Mouse (Mus musculus): ENCODE results near the gene Gm10638. TPM values are rescaled to one million over a fixed set of nuclear protein-coding genes. Genes with fewer than 3 reads are reported as not detected.

Gm10638 gene
- polyA plus RNA-seq, 1 experiment from 2014 or later: 5.9 TPM

DNA sequence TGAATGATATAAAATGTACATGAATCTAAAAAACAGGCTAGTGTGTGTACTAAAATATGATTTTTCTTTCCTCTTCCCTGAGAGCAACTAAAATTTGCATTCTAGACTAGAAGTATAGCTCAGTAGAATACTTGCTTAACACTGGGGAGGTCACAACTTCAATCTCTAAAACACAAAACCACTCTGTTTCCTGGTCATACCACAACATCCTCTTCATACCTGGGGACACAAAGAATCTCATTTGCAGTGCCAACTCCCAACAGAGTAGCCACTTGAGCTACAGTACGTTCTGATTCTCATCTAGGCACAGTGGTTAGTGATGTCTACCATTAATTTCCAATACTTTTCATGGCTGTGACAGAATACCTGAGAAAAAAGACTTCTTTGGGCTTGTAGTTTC is 26.1 kb upstream of the Gm10638 start:
- WGBS: 90% methylated on average over 1 of the region's 1 CpGs

DNA sequence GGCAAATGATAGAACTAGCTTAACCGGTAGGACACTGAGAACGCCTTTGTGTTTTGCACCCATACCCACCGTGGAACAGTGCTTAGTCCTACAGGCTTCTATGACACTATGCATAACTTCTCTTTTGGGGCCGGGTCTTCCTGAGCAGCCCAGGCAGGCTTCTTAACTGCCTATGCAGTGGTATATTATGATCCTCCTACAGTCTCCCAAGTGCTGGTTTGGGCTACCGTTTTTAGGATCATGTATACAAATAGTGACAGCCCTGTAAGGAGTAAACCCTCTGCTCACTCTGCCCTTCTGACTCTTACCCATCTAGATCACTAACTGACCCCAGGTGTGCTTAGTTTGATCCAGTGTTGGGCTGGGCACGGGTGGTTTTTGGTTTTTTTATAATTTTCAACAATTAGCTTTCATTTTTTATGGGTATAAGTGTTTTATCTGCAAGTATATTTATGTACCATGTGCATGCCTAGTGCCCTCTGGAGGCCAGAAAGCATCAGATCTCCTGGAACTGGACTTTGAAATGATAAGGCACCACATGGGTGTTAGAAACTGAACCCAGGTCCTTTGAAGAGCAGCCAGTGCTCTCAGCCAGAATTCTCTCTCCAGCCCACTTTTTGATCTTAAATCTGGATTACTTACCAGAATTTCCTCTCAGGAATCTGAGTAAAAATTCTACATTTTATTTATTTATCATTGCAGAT is 24.6 kb upstream of the Gm10638 start:
- Histone ChIP-seq H3K36me3 (peaks cover 17% of the 10 kb centered on the region; the same call in 1 of the 2 replicates), H3K4me3 (replicated peaks) (no peak overlapping the region), H3K4me2 (no peak overlapping the region), H3K27me3 (replicated peaks) (no peaks in the 10 kb centered on the region), H3K4me1 (no peaks in the 10 kb centered on the region), H3K9me3 (replicated peaks) (no peaks in the 10 kb centered on the region), H3K27ac (replicated peaks) (no peak overlapping the region), H3K9ac (replicated peaks) (no peak overlapping the region)
- WGBS: 91% methylated on average over 6 of the region's 6 CpGs
- no peak for ATAC-seq (ENCODE audit: low FRiP score)

More for the DNA sequence above, 26.1 kb upstream of the Gm10638 start:
- Histone ChIP-seq H3K27me3 (replicated peaks) (no peaks in the 10 kb centered on the region), H3K4me1 (0 out of 2 replicates have a peak, but pooled peaks cover 2% of the 10 kb centered on the region), H3K9ac (replicated peaks) (no peak overlapping the region), H3K9me3 (replicated peaks) (no peaks in the 10 kb centered on the region), H3K27ac (replicated peaks) (no peak overlapping the region), H3K36me3 (peaks cover 20% of the 10 kb centered on the region), H3K4me3 (replicated peaks) (no peak overlapping the region), H3K4me2 (no peak overlapping the region)
- no peak for ATAC-seq (ENCODE audit: low FRiP score)

DNA sequence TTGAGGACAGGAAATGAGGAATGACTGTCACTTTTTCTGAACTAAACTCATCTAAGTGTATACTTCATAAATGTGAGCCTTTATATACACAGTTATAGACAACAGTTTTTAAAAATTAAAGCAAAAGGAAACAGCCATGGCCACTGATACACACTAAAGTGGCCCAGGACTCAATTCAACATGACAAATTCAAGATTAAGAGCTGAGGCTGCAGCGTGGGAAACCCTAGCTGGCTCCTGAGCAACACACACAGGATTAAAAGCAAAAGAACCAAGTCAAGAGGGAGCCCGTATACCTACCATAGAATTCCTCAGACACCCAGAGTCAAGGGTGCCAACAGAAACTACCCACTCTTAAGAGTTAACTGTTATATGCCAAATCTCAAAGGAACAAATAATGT is 24.0 kb upstream of the Gm10638 start:
- ATAC-seq (ENCODE audit: low FRiP score): no peak
- Histone ChIP-seq H3K27me3 (replicated peaks) (no peaks in the 10 kb centered on the region), H3K36me3 (peaks cover 17% of the 10 kb centered on the region; the same call in 1 of the 2 replicates)

DNA sequence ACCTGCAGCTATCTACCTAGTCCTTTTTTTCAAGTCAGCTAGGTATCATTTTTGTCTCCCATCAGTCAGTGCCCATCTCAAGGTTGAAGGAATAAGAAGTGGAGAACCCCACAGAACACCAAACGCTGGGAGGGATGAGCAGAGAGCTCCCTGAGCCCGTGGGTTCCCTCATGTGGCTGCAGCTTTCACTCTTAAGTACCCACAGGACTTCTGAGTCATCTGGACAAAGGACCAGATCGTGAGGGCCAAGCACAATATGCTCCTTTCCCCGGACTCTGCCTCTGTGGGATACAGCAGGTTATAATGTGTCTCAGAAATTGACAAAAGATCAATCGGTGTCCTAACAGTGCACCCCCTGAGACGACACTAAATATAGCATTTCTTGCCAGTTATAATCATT is 18.5 kb upstream of the Gm10638 start:
- ATAC-seq (ENCODE audit: low FRiP score): no peak
- no peaks in the 10 kb centered on the region for H3K27me3 ChIP-seq (replicated peaks)
- no peaks in the 10 kb centered on the region for H3K9me3 ChIP-seq (replicated peaks)
- H3K4me1 ChIP-seq: peaks cover 32% of the 10 kb centered on the region
- H3K27ac ChIP-seq (replicated peaks): no peak overlapping the region
- H3K4me2 ChIP-seq: no peak overlapping the region
- H3K36me3 ChIP-seq: peaks cover 3% of the 10 kb centered on the region; the same call in 1 of the 2 replicates
- no peak overlapping the region for H3K9ac ChIP-seq (replicated peaks)
- 75% methylated on average over 6 of the region's 6 CpGs for WGBS
- H3K4me3 ChIP-seq (replicated peaks): no peak overlapping the region

More for the DNA sequence above, 24.0 kb upstream of the Gm10638 start:
- Histone ChIP-seq H3K9me3 (replicated peaks) (no peaks in the 10 kb centered on the region), H3K27ac (replicated peaks) (no peak overlapping the region), H3K4me2 (no peak overlapping the region), H3K4me3 (replicated peaks) (no peak overlapping the region), H3K9ac (replicated peaks) (no peak overlapping the region), H3K4me1 (no peaks in the 10 kb centered on the region)
- WGBS: 85% methylated on average over 2 of the region's 2 CpGs

DNA sequence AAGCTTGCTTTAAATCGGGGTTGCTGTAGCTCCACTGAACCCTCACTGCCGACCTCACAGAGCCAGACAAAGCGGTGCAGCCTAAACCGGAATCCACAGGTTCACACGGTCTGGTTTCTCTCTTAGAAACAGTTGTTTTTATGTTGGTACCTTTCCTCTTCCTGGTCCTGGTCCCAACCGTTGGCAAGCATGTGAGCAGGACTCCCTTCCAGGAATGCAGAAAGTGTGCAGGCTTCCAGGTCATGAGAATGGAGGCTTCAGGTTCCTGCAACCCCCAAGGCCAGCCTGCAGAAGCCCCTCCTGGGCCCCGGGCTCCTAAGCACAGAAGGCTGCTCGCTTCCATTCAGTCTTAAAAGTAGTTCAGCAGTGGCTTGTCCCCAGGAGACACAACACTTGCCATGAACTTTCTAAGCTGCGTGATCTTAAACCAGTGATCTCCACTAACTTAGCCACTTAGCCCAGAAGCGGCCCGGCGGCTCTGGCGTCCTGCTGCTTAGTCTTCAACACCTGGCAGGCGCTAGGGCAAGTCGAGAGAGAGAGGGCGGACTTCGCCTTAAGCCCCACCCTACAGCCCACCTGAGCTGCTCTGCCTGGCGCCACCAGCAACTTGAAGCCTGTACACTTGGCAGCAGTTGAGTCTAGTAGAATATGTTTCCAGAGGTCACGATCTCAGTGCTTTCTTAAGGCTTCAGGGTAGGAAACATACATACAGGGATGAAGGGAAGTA is 17.1 kb upstream of the Gm10638 start:
- H3K27me3 ChIP-seq (replicated peaks): no peaks in the 10 kb centered on the region
- no peak overlapping the region for H3K4me3 ChIP-seq (replicated peaks)
- no peak for ATAC-seq (ENCODE audit: low FRiP score)
- 76% methylated on average over 19 of the region's 19 CpGs for WGBS
- H3K4me1 ChIP-seq: peaks cover 32% of the 10 kb centered on the region
- H3K9ac ChIP-seq (replicated peaks): no peak overlapping the region
- H3K36me3 ChIP-seq: peaks cover under 1% of the 10 kb centered on the region; the same call in 1 of the 2 replicates
- no peak overlapping the region for H3K27ac ChIP-seq (replicated peaks)
- no peaks in the 10 kb centered on the region for H3K9me3 ChIP-seq (replicated peaks)
- H3K4me2 ChIP-seq: no peak overlapping the region

DNA sequence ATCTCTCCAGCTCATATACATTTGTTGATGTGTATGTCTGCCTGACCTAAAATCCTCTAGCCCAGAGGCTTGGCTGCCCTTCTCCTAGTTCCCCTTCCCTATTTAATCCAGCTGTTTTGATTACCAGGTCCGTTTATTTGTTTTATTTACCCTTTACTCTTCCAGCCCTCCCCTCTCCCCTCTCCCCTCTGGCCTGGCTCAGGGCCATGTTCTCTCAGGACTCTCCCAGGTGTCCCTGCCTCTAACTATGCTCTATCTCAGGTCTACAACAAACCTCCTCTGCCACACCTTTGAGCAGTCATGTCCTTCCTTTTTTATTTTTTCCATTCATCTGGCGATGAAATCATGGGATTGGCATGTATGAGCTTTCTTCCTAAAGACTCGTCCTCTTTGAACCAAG is 15.2 kb upstream of the Gm10638 start:
- 59% methylated on average over 3 of the region's 3 CpGs for WGBS
- no peaks in the 10 kb centered on the region for H3K9me3 ChIP-seq (replicated peaks)
- H3K4me3 ChIP-seq (replicated peaks): no peak overlapping the region
- H3K4me1 ChIP-seq: peaks cover 41% of the 10 kb centered on the region
- H3K36me3 ChIP-seq: no peaks in the 10 kb centered on the region; the same call in 1 of the 2 replicates
- H3K9ac ChIP-seq (replicated peaks): 0 out of 2 replicates have a peak overlapping the region, but pooled peaks have one; percentile 7
- no peak for ATAC-seq (ENCODE audit: low FRiP score)
- H3K27me3 ChIP-seq (replicated peaks): no peaks in the 10 kb centered on the region
- no peak overlapping the region for H3K4me2 ChIP-seq
- no peak overlapping the region for H3K27ac ChIP-seq (replicated peaks)

DNA sequence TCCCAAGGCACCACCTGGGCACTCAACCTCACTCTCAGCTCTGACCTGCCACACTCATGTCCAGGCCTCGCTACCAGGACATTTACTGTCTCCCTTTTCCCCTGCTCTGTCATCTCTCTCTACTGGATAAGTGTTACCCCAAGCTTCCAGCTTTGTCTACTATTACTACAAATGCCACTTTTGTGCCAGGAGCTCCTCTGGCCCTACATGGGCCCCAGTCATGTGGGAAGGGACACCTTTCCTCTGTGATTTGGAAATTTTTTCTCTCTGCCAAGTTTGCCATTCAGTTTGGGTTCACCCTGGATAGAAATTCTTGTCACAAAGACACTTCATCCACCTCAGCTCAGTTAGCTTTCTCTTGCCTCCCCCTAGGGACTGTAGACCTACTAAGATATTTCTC is 14.6 kb upstream of the Gm10638 start:
- peaks cover 47% of the 10 kb centered on the region for H3K4me1 ChIP-seq
- no peaks in the 10 kb centered on the region for H3K36me3 ChIP-seq
- no peaks in the 10 kb centered on the region for H3K27me3 ChIP-seq (replicated peaks)
- no peak overlapping the region for H3K27ac ChIP-seq (replicated peaks)
- H3K9me3 ChIP-seq (replicated peaks): no peaks in the 10 kb centered on the region
- ATAC-seq (ENCODE audit: low FRiP score): no peak
- no peak overlapping the region for H3K9ac ChIP-seq (replicated peaks)
- H3K4me3 ChIP-seq (replicated peaks): no peak overlapping the region
- H3K4me2 ChIP-seq: no peak overlapping the region
- WGBS: 90% methylated on average over 1 of the region's 1 CpGs

DNA sequence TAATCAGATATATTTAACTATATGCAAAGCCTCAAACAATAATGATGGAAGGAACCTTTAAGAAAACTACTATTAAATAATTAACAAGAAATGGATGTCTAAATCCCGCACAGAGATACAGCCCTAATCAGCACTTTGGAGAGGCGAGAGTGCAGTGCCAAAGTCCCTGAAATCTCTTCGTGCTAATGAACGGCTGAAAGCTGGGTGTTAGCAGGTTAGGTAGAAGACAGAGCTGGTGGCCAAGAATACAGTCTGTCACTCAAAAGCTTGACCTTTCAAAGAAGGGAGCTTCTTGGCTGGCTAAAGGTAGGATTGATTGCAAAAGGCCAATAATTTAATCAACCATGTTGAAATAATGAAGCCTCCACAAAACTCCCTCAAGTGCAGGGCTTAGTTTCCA is 11.3 kb upstream of the Gm10638 start:
- Histone ChIP-seq H3K4me3 (replicated peaks) (no peak overlapping the region), H3K27me3 (replicated peaks) (no peaks in the 10 kb centered on the region), H3K4me1 (peaks cover 39% of the 10 kb centered on the region), H3K9me3 (replicated peaks) (no peaks in the 10 kb centered on the region), H3K4me2 (no peak overlapping the region), H3K27ac (replicated peaks) (no peak overlapping the region), H3K9ac (replicated peaks) (no peak overlapping the region), H3K36me3 (no peaks in the 10 kb centered on the region)
- 81% methylated on average over 4 of the region's 4 CpGs for WGBS
- ATAC-seq (ENCODE audit: low FRiP score): no peak

DNA sequence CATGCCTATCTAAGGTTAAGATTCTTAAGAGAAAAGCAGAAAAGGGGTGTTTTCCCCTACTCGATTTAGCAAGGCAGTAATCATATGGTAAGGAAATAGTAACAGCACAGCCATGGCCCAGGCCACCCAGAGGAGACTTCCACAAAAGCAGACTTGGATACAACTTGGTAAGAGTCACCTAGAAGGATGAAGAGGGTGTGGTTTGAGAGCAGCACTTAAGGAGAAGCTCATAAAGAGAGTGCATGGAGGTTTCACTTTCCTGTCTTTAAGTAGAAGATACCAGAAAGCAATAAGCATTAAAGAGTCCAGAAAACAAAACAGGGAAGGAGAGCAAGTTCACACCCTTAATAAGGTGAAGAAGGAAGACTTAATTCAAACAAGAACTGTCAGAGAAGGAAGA is 10.5 kb upstream of the Gm10638 start:
- H3K4me3 ChIP-seq (replicated peaks): no peak overlapping the region
- H3K36me3 ChIP-seq: no peaks in the 10 kb centered on the region
- H3K4me2 ChIP-seq: no peak overlapping the region
- H3K9me3 ChIP-seq (replicated peaks): no peaks in the 10 kb centered on the region
- WGBS: 88% methylated on average over 1 of the region's 1 CpGs
- ATAC-seq (ENCODE audit: low FRiP score): no peak
- peaks cover 38% of the 10 kb centered on the region for H3K4me1 ChIP-seq
- no peak overlapping the region for H3K9ac ChIP-seq (replicated peaks)
- H3K27me3 ChIP-seq (replicated peaks): no peaks in the 10 kb centered on the region
- no peak overlapping the region for H3K27ac ChIP-seq (replicated peaks)

DNA sequence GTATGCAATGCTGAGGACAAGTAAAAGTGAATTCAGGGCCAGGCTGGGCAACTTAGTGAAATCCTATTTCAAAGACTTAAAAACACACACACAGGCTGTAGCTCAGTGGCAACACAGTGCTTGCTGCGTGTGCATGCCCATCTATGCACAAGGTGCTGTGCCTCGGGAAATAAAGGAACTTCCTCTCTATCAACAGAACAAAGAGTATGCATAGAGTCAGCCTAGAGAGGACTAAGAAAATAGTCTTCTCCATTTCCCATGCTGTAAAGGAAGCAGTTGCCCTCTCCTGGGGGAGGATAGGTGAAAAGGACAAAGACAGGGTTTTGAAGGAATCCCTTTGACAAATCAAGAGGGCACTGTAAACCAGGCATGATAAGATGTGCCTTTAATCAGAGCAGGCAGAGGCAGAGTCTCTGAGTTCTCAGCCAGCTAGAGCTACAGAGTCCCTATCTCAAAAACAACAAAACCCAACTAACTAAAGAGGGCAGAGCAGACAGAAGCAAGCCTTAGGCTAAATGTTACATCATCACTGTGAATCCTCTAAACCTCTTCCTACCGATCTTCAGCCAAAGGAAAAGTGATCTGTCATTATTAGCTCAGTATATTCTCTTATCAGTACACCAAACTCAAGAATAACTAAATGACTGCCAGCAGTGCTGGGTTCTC is 9.9 kb upstream of the Gm10638 start:
- Histone ChIP-seq H3K27me3 (replicated peaks) (no peaks in the 10 kb centered on the region), H3K4me2 (no peak overlapping the region), H3K4me1 (peaks cover 32% of the 10 kb centered on the region), H3K4me3 (replicated peaks) (no peak overlapping the region), H3K9me3 (replicated peaks) (no peaks in the 10 kb centered on the region), H3K36me3 (no peaks in the 10 kb centered on the region), H3K27ac (replicated peaks) (no peak overlapping the region), H3K9ac (replicated peaks) (no peak overlapping the region)
- WGBS: 56% methylated on average over 3 of the region's 3 CpGs
- no peak for ATAC-seq (ENCODE audit: low FRiP score)

DNA sequence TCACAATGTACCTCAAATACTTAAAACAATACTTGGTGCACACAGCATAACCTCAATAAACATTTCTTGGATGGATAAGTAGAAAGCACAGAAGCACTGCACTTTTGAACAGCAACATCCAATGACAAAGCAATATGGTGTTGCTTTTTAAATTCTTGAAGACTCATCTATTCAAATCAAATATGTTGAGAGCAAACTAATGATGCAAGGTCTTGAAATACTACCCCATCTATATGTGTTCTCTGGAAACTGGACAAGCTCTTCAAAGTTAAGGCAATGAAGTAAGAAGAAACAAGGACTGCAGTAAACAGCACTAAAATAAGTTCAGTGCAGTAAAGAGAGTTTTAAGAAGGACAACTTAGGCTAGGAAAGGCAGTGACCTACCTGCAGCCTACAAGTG is 4.6 kb upstream of the Gm10638 start:
- Histone ChIP-seq H3K9ac (replicated peaks) (no peak overlapping the region), H3K4me3 (replicated peaks) (no peak overlapping the region), H3K27me3 (replicated peaks) (no peaks in the 10 kb centered on the region), H3K4me1 (peaks cover 39% of the 10 kb centered on the region), H3K4me2 (no peak overlapping the region), H3K27ac (replicated peaks) (no peak overlapping the region), H3K36me3 (no peaks in the 10 kb centered on the region), H3K9me3 (replicated peaks) (no peaks in the 10 kb centered on the region)
- ATAC-seq (ENCODE audit: low FRiP score): no peak

DNA sequence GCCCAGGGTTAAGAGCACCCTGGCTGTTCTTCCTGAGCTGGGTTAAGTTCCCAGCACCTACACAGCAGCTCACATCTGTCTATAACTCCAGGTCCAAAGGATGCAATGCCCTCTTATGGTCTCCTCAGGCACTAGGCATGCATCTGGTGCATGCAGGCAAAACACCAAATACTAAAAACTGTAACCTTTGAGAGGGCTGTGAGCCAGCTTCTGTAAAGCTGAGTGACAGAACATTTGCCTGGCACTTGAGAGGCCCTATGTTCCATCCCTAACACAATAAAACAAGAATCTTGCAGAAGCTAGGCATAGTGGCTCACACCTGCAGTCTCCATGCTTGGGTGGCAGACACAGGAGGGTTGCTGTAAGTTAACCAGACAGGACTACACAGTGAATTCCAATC is 3.9 kb upstream of the Gm10638 start:
- ATAC-seq (ENCODE audit: low FRiP score): no peak
- no peaks in the 10 kb centered on the region for H3K27me3 ChIP-seq (replicated peaks)
- H3K4me2 ChIP-seq: no peak overlapping the region
- H3K27ac ChIP-seq (replicated peaks): no peak overlapping the region
- no peaks in the 10 kb centered on the region for H3K36me3 ChIP-seq
- H3K9me3 ChIP-seq (replicated peaks): no peaks in the 10 kb centered on the region
- H3K4me3 ChIP-seq (replicated peaks): no peak overlapping the region
- peaks cover 39% of the 10 kb centered on the region for H3K4me1 ChIP-seq
- H3K9ac ChIP-seq (replicated peaks): no peak overlapping the region
